Mouse (Mus musculus): ENCODE measurements around the gene Emp1. TPM values are rescaled to one million over a fixed set of nuclear protein-coding genes. Genes with fewer than 3 reads are reported as not detected.

The Emp1 gene
- polyA plus RNA-seq (2014; fragmentation: Nextera tagmentation; extraction: Ambion mirVana): 14.0 and 23.7 TPM in 2 replicates

DNA sequence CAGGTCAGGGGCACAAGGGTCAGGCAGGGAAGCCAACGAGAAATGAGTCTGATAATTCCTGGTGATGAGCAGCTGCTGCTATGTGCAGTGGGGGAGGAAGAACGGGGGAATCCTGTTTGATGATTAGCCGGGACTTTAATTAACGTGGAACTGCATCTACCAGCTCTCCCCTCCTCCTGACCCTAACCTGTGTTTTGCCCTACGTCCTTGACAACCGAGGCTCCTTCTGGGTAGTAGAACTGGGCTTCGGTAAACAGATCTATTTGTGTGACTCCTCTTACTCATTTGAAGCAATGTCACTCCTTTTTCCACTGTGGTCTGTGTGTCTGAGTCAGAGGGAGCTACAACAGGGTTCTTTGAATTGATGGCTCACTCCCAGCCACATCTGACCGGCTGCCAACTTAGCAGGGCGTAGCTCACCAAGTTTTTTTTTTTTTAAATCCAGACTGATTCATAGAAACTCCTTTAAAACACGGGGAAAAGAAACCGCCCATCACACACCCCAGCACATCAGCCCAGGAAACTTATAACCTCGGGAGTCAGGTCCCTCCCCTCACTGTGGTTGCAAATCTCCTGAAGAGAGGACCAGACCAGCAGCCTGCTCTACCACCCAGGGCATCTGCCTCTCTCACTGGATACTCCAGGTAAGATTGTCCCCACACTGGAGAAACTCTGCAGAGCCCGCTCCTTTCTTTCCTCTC, at the start of gene Emp1:
Emp1 (plus strand) TSS at position 87 of the 701 bp plus-strand sequence.
- H3K9ac ChIP-seq (ENCODE audit: low read depth, low read length): peak within 1 kb of the TSS; percentile 58
- H3K27ac ChIP-seq (ENCODE audit: low read depth, low read length): peak within 1 kb of the TSS; percentile 78
- H3K4me3 ChIP-seq (ENCODE audit: low read length): peak within 1 kb of the TSS; percentile 29
- H3K4me2 ChIP-seq (replicated peaks; ENCODE audit: low read depth, low read length): peak within 1 kb of the TSS; percentile 42
- peaks cover 28% of the 10 kb centered on the region; the same call in 1 of the 2 replicates for H3K4me1 ChIP-seq (ENCODE audit: control insufficient read depth, insufficient read depth, low read length)
- peak; percentile 26; the same call in 1 of the 2 replicates for ATAC-seq (ENCODE audit: low FRiP score, low TSS enrichment)
- 17% methylated on average over 13 of the region's 13 CpGs for WGBS
- H3K27me3 ChIP-seq (ENCODE audit: control insufficient read depth, insufficient read depth, low read length): no peaks in the 10 kb centered on the region
- no peaks in the 10 kb centered on the region; the same call in 1 of the 2 replicates for H3K36me3 ChIP-seq (ENCODE audit: control insufficient read depth, insufficient read depth, low read length)
- H3K9me3 ChIP-seq (ENCODE audit: control insufficient read depth, low read length): no peaks in the 10 kb centered on the region

DNA sequence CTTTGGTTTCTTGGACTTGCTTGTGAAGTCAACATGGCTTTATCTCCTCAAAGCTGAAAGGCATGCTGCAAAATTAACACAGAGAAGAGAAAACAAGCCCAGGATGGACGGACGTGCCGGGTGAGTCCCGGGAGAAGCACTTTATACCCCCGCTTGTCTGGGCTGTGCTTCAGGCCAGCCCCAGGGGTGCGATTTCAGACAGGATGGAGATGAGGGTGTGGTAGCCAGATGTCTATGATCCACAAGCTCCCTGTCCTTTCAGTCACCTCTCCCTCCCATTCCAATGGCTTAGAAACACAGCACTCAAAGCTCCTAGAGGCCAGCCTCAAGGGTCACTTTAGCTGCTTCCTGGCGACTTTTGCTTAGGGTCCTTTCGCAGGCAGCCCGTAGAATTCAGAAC, 48.4 kb upstream of the Emp1 start:
- peaks cover 7% of the 10 kb centered on the region; the same call in 1 of the 2 replicates for H3K4me1 ChIP-seq (ENCODE audit: control insufficient read depth, insufficient read depth, low read length)
- H3K27me3 ChIP-seq (ENCODE audit: control insufficient read depth, insufficient read depth, low read length): no peaks in the 10 kb centered on the region
- no peaks in the 10 kb centered on the region for H3K9me3 ChIP-seq (ENCODE audit: control insufficient read depth, low read length)
- no peak overlapping the region for H3K4me3 ChIP-seq (ENCODE audit: low read length)
- H3K36me3 ChIP-seq (ENCODE audit: control insufficient read depth, insufficient read depth, low read length): no peaks in the 10 kb centered on the region
- no peak overlapping the region for H3K4me2 ChIP-seq (replicated peaks; ENCODE audit: low read depth, low read length)
- ATAC-seq (ENCODE audit: low FRiP score, low TSS enrichment): 0 out of 2 replicates have a peak, but pooled peaks have one; percentile 35
- H3K27ac ChIP-seq (ENCODE audit: low read depth, low read length): no peak overlapping the region
- 37% methylated on average over 9 of the region's 9 CpGs for WGBS
- no peak overlapping the region for H3K9ac ChIP-seq (ENCODE audit: low read depth, low read length)

DNA sequence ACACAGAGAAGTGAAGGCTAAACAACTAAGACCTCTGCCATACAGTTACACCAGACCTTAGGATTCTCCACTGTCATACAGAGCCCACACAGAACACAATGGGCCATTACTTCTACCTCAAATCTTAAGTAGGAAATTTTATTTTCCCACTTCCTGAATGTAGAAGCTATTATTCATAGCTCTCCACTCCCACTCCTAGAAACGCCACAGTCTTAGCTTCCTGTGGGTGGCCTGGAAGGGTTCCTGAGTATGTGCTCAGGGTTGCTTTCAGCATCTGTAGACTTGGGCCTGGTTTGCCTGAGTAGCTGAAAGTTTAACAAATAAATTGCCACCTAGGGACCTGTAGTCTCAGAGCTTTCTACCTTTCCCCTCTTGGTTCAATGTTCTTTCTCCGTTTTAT, 46.2 kb upstream of the Emp1 start:
- Histone ChIP-seq H3K4me2 (replicated peaks; ENCODE audit: low read depth, low read length) (no peak overlapping the region), H3K9ac (ENCODE audit: low read depth, low read length) (no peak overlapping the region), H3K27ac (ENCODE audit: low read depth, low read length) (no peak overlapping the region; the same call in 1 of the 2 replicates), H3K9me3 (ENCODE audit: control insufficient read depth, low read length) (no peaks in the 10 kb centered on the region), H3K4me1 (ENCODE audit: control insufficient read depth, insufficient read depth, low read length) (peaks cover 7% of the 10 kb centered on the region; the same call in 1 of the 2 replicates), H3K36me3 (ENCODE audit: control insufficient read depth, insufficient read depth, low read length) (no peaks in the 10 kb centered on the region), H3K27me3 (ENCODE audit: control insufficient read depth, insufficient read depth, low read length) (no peaks in the 10 kb centered on the region), H3K4me3 (ENCODE audit: low read length) (no peak overlapping the region)
- WGBS: 73% methylated on average over 2 of the region's 2 CpGs
- 0 out of 2 replicates have a peak, but pooled peaks have one; percentile 16 for ATAC-seq (ENCODE audit: low FRiP score, low TSS enrichment)

DNA sequence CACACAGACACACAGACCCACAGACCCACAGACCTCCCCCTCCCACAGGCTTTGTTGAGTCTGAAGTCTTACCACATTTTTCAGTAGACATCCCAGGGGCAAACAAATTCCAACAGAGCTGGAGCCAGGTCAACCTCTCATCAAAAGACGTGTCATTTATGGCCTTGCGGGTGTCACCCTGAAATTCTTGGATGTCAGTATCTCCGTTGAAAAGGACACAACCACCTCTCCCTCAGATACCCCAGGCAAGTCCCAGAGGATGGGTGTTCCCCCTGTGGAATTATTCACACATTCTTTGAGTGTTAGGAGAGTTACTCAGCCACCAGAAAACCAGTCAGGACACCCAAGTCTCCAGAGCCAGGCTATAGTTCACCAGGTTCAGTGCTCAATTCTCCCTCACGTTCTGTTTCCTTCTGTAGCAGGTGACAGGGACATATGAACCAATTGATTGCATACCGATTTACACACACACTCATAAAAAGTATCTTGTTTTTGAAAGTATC, 42.9 kb upstream of the Emp1 start:
- H3K9ac ChIP-seq (ENCODE audit: low read depth, low read length): no peak overlapping the region
- H3K4me1 ChIP-seq (ENCODE audit: control insufficient read depth, insufficient read depth, low read length): peaks cover 11% of the 10 kb centered on the region; the same call in 1 of the 2 replicates
- no peaks in the 10 kb centered on the region for H3K9me3 ChIP-seq (ENCODE audit: control insufficient read depth, low read length)
- H3K27ac ChIP-seq (ENCODE audit: low read depth, low read length): no peak overlapping the region
- no peak overlapping the region for H3K4me3 ChIP-seq (ENCODE audit: low read length)
- no peak for ATAC-seq (ENCODE audit: low FRiP score, low TSS enrichment)
- 60% methylated on average over 5 of the region's 5 CpGs for WGBS
- no peak overlapping the region for H3K4me2 ChIP-seq (replicated peaks; ENCODE audit: low read depth, low read length)
- H3K36me3 ChIP-seq (ENCODE audit: control insufficient read depth, insufficient read depth, low read length): no peaks in the 10 kb centered on the region
- no peaks in the 10 kb centered on the region for H3K27me3 ChIP-seq (ENCODE audit: control insufficient read depth, insufficient read depth, low read length)

DNA sequence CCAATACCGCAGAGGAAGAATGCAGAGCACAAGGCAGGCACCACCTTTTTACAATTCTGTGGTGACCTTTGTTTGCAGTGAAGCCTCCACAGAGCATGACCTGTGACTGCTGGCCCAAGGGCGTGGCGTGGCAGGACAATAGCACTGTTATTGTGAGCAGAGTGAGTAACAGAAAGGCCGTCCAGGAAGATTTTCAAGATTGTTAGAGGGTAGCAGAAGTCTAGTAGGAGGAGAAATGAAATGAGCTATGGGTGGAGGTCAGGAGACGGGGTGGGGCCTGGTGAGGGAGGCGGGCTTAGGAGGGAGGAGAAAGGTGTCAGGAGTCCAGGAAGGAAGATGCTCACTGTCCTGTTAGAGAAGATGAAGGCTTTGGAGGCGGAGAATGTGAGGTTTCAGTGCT, 39.6 kb upstream of the Emp1 start:
- WGBS: 68% methylated on average over 7 of the region's 7 CpGs
- H3K36me3 ChIP-seq (ENCODE audit: control insufficient read depth, insufficient read depth, low read length): no peaks in the 10 kb centered on the region
- no peaks in the 10 kb centered on the region for H3K27me3 ChIP-seq (ENCODE audit: control insufficient read depth, insufficient read depth, low read length)
- no peak overlapping the region for H3K4me2 ChIP-seq (replicated peaks; ENCODE audit: low read depth, low read length)
- H3K4me3 ChIP-seq (ENCODE audit: low read length): no peak overlapping the region
- peak overlapping the region; percentile 68 for H3K27ac ChIP-seq (ENCODE audit: low read depth, low read length)
- 0 out of 2 replicates have a peak, but pooled peaks have one; percentile 20 for ATAC-seq (ENCODE audit: low FRiP score, low TSS enrichment)
- H3K9me3 ChIP-seq (ENCODE audit: control insufficient read depth, low read length): no peaks in the 10 kb centered on the region
- no peak overlapping the region for H3K9ac ChIP-seq (ENCODE audit: low read depth, low read length)
- H3K4me1 ChIP-seq (ENCODE audit: control insufficient read depth, insufficient read depth, low read length): peaks cover 11% of the 10 kb centered on the region

DNA sequence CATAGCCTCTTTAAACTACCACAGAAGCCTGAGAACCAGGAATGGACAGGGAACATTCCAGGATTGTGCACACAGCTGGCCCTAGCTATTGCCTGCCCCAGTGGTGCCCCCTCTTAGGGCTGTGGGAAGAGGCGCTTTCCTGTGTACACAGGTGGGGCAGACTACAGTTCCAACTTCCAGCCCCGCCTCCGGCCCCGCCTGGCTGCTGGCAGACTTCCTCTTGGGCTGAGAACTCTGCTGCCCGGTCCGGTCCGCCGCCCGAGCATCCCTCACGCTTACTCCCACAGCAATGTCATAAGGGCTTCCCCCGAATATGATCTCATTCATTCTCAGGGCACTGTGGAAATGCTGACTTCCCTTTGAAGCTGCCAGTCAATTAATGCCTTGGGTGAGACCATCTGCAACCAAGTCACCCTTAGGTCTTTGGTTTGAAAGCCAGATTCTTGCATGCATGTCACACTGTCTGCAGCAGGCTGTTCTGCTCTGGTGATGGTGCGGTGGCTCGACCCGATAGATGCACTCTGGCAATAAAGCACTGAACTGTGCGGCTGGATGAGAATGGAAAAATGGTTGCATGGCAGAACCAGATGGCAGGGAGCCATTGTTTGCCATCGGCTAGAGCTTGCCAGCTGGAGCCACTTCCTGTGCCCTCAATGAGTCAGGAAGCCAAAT, 38.9 kb upstream of the Emp1 start:
- no peaks in the 10 kb centered on the region for H3K27me3 ChIP-seq (ENCODE audit: control insufficient read depth, insufficient read depth, low read length)
- H3K4me2 ChIP-seq (replicated peaks; ENCODE audit: low read depth, low read length): peak overlapping the region; percentile 22; the same call in 1 of the 2 replicates
- H3K9ac ChIP-seq (ENCODE audit: low read depth, low read length): no peak overlapping the region
- peak overlapping the region; percentile 68 for H3K27ac ChIP-seq (ENCODE audit: low read depth, low read length)
- peak; percentile 85 for ATAC-seq (ENCODE audit: low FRiP score, low TSS enrichment)
- 23% methylated on average over 16 of the region's 16 CpGs for WGBS
- H3K4me1 ChIP-seq (ENCODE audit: control insufficient read depth, insufficient read depth, low read length): peaks cover 11% of the 10 kb centered on the region
- no peaks in the 10 kb centered on the region for H3K9me3 ChIP-seq (ENCODE audit: control insufficient read depth, low read length)
- no peaks in the 10 kb centered on the region for H3K36me3 ChIP-seq (ENCODE audit: control insufficient read depth, insufficient read depth, low read length)
- H3K4me3 ChIP-seq (ENCODE audit: low read length): no peak overlapping the region

DNA sequence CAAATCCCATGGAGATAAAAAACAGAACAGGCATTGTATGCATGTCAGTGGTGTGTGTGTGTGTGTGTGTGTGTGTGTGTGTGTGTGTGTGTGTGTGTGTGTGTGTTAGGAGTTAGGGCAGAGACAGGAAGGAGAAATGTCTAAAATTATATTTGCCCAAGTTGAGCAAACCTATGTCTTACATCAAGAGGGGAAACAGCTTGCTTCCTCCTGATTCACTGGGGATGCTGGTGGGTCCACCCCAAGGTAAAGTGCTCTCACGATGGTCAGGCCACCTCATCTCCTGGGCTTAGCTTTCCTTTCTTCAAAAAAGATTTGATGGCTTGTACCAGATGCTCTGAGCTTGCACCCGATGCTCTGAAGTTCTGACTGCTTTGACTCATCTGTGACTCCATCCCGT, 38.2 kb upstream of the Emp1 start:
- peaks cover 11% of the 10 kb centered on the region for H3K4me1 ChIP-seq (ENCODE audit: control insufficient read depth, insufficient read depth, low read length)
- H3K27ac ChIP-seq (ENCODE audit: low read depth, low read length): no peak overlapping the region
- H3K27me3 ChIP-seq (ENCODE audit: control insufficient read depth, insufficient read depth, low read length): no peaks in the 10 kb centered on the region
- no peak overlapping the region for H3K4me2 ChIP-seq (replicated peaks; ENCODE audit: low read depth, low read length)
- H3K4me3 ChIP-seq (ENCODE audit: low read length): no peak overlapping the region
- ATAC-seq (ENCODE audit: low FRiP score, low TSS enrichment): no peak
- H3K36me3 ChIP-seq (ENCODE audit: control insufficient read depth, insufficient read depth, low read length): no peaks in the 10 kb centered on the region
- WGBS: 83% methylated on average over 3 of the region's 3 CpGs
- H3K9ac ChIP-seq (ENCODE audit: low read depth, low read length): no peak overlapping the region
- H3K9me3 ChIP-seq (ENCODE audit: control insufficient read depth, low read length): no peaks in the 10 kb centered on the region

DNA sequence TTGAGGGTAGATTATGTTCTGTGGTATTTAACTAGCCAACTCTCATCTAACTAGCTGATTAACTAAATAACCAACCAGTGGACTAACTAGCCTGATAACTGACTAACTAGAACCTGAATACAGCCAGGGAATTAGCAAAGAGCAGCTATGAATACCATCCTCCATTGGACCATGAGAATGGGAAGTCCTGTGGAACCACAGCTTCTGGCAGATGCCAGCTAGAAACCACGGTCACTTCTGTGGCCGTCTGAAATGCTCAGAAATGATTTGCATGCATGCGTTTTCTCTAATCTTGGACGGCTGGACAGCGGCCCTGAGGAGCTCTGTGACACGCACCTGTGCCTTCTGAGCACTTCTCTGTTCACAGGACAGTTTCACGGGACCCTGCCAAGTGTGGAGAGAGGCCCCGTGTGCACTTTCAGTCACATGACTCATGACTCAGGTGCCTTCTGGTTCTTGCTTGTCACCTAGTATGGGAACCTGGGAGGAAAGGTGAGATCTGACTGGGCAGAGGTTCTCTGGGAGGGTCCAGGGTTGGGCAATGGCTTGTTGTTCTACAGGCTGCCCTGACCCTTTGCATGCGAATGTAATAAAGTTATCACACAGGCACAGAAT, 37.6 kb upstream of the Emp1 start:
- H3K4me3 ChIP-seq (ENCODE audit: low read length): no peak overlapping the region
- no peaks in the 10 kb centered on the region for H3K36me3 ChIP-seq (ENCODE audit: control insufficient read depth, insufficient read depth, low read length)
- no peaks in the 10 kb centered on the region for H3K27me3 ChIP-seq (ENCODE audit: control insufficient read depth, insufficient read depth, low read length)
- WGBS: 62% methylated on average over 9 of the region's 9 CpGs
- H3K9ac ChIP-seq (ENCODE audit: low read depth, low read length): no peak overlapping the region
- no peak overlapping the region; the same call in 1 of the 2 replicates for H3K27ac ChIP-seq (ENCODE audit: low read depth, low read length)
- no peak overlapping the region for H3K4me2 ChIP-seq (replicated peaks; ENCODE audit: low read depth, low read length)
- no peak for ATAC-seq (ENCODE audit: low FRiP score, low TSS enrichment)
- peaks cover 11% of the 10 kb centered on the region for H3K4me1 ChIP-seq (ENCODE audit: control insufficient read depth, insufficient read depth, low read length)
- H3K9me3 ChIP-seq (ENCODE audit: control insufficient read depth, low read length): no peaks in the 10 kb centered on the region
